Mouse (Mus musculus) kidney, embryonic 14.5 days (tissue): ENCODE results near the gene Hivep3. TPM values are rescaled to one million over a fixed set of nuclear protein-coding genes. Genes with fewer than 3 reads are reported as not detected.

ENCODE experiments used
- ATAC-seq: fragments of 200-750 bp; cut with Nextera tagmentation; 2 replicates; pipeline ENCODE4 v1.8.0; 2017; ENCODE audit warnings: moderate number of reproducible peaks, mild to moderate bottlenecking, moderate TSS enrichment, moderate library complexity; ENCODE audit not compliant: low FRiP score, low TSS enrichment
- H3K27ac ChIP-seq: fragments of 300-500 bp; sonication (generic); 2 replicates; pipeline ENCODE4 v1.5.1; 2014; ENCODE audit warnings: low read depth, mild to moderate bottlenecking, low read length, moderate library complexity, mixed read lengths
- H3K27me3 ChIP-seq: fragments of 300-500 bp; sonication (generic); 2 replicates; pipeline ENCODE4 v1.6.1; 2014; ENCODE audit warnings: mild to moderate bottlenecking, low read length; ENCODE audit not compliant: control insufficient read depth, insufficient read depth
- H3K36me3 ChIP-seq: fragments of 300-500 bp; sonication (generic); 2 replicates; pipeline ENCODE4 v1.6.1; 2014; ENCODE audit warnings: low read length, mixed read lengths; ENCODE audit not compliant: control insufficient read depth, insufficient read depth
- H3K4me1 ChIP-seq: fragments of 300-500 bp; sonication (generic); 2 replicates; pipeline ENCODE4 v1.6.1; 2014; ENCODE audit warnings: low read length, mixed read lengths; ENCODE audit not compliant: control insufficient read depth, insufficient read depth
- H3K4me2 ChIP-seq: fragments of 300-500 bp; sonication (generic); replicated peaks from 2 replicates; pipeline ENCODE4 v1.6.1; 2014; ENCODE audit warnings: low read depth, mild to moderate bottlenecking, low read length
- H3K4me3 ChIP-seq: fragments of 300-500 bp; sonication (generic); 2 replicates; pipeline ENCODE4 v1.5.1; 2014; ENCODE audit warnings: mild to moderate bottlenecking, low read length
- H3K9ac ChIP-seq: fragments of 300-500 bp; sonication (generic); 2 replicates; pipeline ENCODE4 v1.6.1; 2014; ENCODE audit warnings: low read depth, mild to moderate bottlenecking, low read length, moderate library complexity
- H3K9me3 ChIP-seq: fragments of 300-500 bp; sonication (generic); 2 replicates; pipeline ENCODE4 v1.6.1; 2016; ENCODE audit warnings: low read length; ENCODE audit not compliant: control insufficient read depth
- WGBS: fragments of 180-500 bp; shearing (Covaris S2); extraction: QIAGEN DNeasy Blood & Tissue Kit; methylation state at CpG from one replicate; pipeline ENCODE4 v1.1.7; 2014; 5-methylcytosine and 5-hydroxymethylcytosine counted together
- polyA plus RNA-seq: library from polyadenylated mRNA; unstranded; fragments of >200 nt; fragmentation: Nextera tagmentation; extraction: Ambion mirVana; gene quantifications from 2 replicates; pipeline ENCODE4 v1.2.1, GENCODE M21; 2014

Hivep3 gene
- polyA plus RNA-seq, 1 experiment from 2014 or later = 6.3 TPM

GRCm38 (mm10) chr4:120150345-120150920, 416.8 kb downstream of the Hivep3 start:
- H3K9ac ChIP-seq = no peak overlapping the region
- H3K36me3 ChIP-seq = no peaks in the 10 kb centered on the region
- WGBS = 53% methylated on average over 6 of the region's 6 CpGs
- no peak overlapping the region for H3K4me3 ChIP-seq
- H3K4me2 ChIP-seq = no peak overlapping the region
- H3K4me1 ChIP-seq = 0 out of 2 replicates have a peak, but pooled peaks cover 3% of the 10 kb centered on the region
- no peaks in the 10 kb centered on the region for H3K9me3 ChIP-seq
- no peak overlapping the region for H3K27ac ChIP-seq
- ATAC-seq = no peak
- no peaks in the 10 kb centered on the region for H3K27me3 ChIP-seq

GRCm38 (mm10) chr4:120151906-120152305, 418.3 kb downstream of the Hivep3 start:
- Histone ChIP-seq H3K27ac (no peak overlapping the region), H3K9ac (no peak overlapping the region), H3K27me3 (no peaks in the 10 kb centered on the region), H3K4me3 (no peak overlapping the region), H3K9me3 (no peaks in the 10 kb centered on the region), H3K4me2 (no peak overlapping the region), H3K4me1 (0 out of 2 replicates have a peak, but pooled peaks cover 3% of the 10 kb centered on the region), H3K36me3 (no peaks in the 10 kb centered on the region)
- ATAC-seq = no peak
- WGBS = 65% methylated on average over 6 of the region's 6 CpGs

GRCm38 (mm10) chr4:120152648-120153047, 419.1 kb downstream of the Hivep3 start:
- H3K9ac ChIP-seq = no peak overlapping the region
- WGBS = 69% methylated on average over 4 of the region's 4 CpGs
- no peaks in the 10 kb centered on the region for H3K36me3 ChIP-seq
- H3K27ac ChIP-seq = no peak overlapping the region
- no peak overlapping the region for H3K4me2 ChIP-seq
- no peaks in the 10 kb centered on the region for H3K9me3 ChIP-seq
- no peak for ATAC-seq
- H3K4me3 ChIP-seq = no peak overlapping the region
- no peaks in the 10 kb centered on the region for H3K27me3 ChIP-seq
- H3K4me1 ChIP-seq = 0 out of 2 replicates have a peak, but pooled peaks cover 3% of the 10 kb centered on the region

- Histone ChIP-seq H3K4me1 (0 out of 2 replicates have a peak, but pooled peaks cover 2% of the 10 kb centered on the region), H3K4me2 (no peak overlapping the region), H3K9me3 (no peaks in the 10 kb centered on the region), H3K27ac (no peak overlapping the region), H3K9ac (no peak overlapping the region), H3K36me3 (no peaks in the 10 kb centered on the region), H3K27me3 (no peaks in the 10 kb centered on the region), H3K4me3 (no peak overlapping the region)
- no peak for ATAC-seq
- WGBS = 76% methylated on average over 3 of the region's 3 CpGs
Measured at GRCm38 (mm10) chr4:120153736-120154135, 420.2 kb downstream of the Hivep3 start.

GRCm38 (mm10) chr4:120158714-120159310, 425.2 kb downstream of the Hivep3 start:
- peaks cover 8% of the 10 kb centered on the region; the same call in 1 of the 2 replicates for H3K4me1 ChIP-seq
- no peaks in the 10 kb centered on the region for H3K9me3 ChIP-seq
- no peak overlapping the region for H3K9ac ChIP-seq
- H3K4me2 ChIP-seq = no peak overlapping the region
- ATAC-seq = no peak
- no peaks in the 10 kb centered on the region for H3K36me3 ChIP-seq
- no peaks in the 10 kb centered on the region; the same call in 1 of the 2 replicates for H3K27me3 ChIP-seq
- WGBS = 42% methylated on average over 5 of the region's 5 CpGs
- H3K27ac ChIP-seq = no peak overlapping the region
- H3K4me3 ChIP-seq = no peak overlapping the region

- ATAC-seq = peak; percentile 78
- H3K9ac ChIP-seq = no peak within 1 kb of the TSS
- no peaks in the 10 kb centered on the region; the same call in 1 of the 2 replicates for H3K27me3 ChIP-seq
- H3K4me3 ChIP-seq = no peak within 1 kb of the TSS
- no peaks in the 10 kb centered on the region for H3K9me3 ChIP-seq
- H3K36me3 ChIP-seq = no peaks in the 10 kb centered on the region
- peaks cover 8% of the 10 kb centered on the region; the same call in 1 of the 2 replicates for H3K4me1 ChIP-seq
- WGBS = 38% methylated on average over 29 of the region's 29 CpGs
- no peak within 1 kb of the TSS for H3K27ac ChIP-seq
- peak within 1 kb of the TSS; percentile 10; the same call in 1 of the 2 replicates for H3K4me2 ChIP-seq
Measured at GRCm38 (mm10) chr4:120161166-120161949, 427.8 kb downstream of the Hivep3 start, which contains the start of gene Edn2. TSS of gene Edn2 (plus strand) at chr4:120161206.

- no peak overlapping the region for H3K27ac ChIP-seq
- H3K36me3 ChIP-seq = no peaks in the 10 kb centered on the region
- no peak overlapping the region for H3K4me2 ChIP-seq
- peaks cover 8% of the 10 kb centered on the region; the same call in 1 of the 2 replicates for H3K4me1 ChIP-seq
- WGBS = 90% methylated on average over 8 of the region's 8 CpGs
- ATAC-seq = no peak
- H3K27me3 ChIP-seq = no peaks in the 10 kb centered on the region; the same call in 1 of the 2 replicates
- no peak overlapping the region for H3K4me3 ChIP-seq
- no peaks in the 10 kb centered on the region for H3K9me3 ChIP-seq
- H3K9ac ChIP-seq = no peak overlapping the region
Measured at GRCm38 (mm10) chr4:120162586-120162985, 429.0 kb downstream of the Hivep3 start.

GRCm38 (mm10) chr4:120163242-120163641, 429.7 kb downstream of the Hivep3 start:
- 65% methylated on average over 11 of the region's 11 CpGs for WGBS
- no peak overlapping the region for H3K4me2 ChIP-seq
- no peaks in the 10 kb centered on the region; the same call in 1 of the 2 replicates for H3K27me3 ChIP-seq
- peaks cover 8% of the 10 kb centered on the region; the same call in 1 of the 2 replicates for H3K4me1 ChIP-seq
- H3K36me3 ChIP-seq = no peaks in the 10 kb centered on the region
- no peak overlapping the region for H3K9ac ChIP-seq
- no peaks in the 10 kb centered on the region for H3K9me3 ChIP-seq
- no peak overlapping the region for H3K27ac ChIP-seq
- H3K4me3 ChIP-seq = no peak overlapping the region
- no peak for ATAC-seq
